Mouse (Mus musculus) heart, adult 2 months (tissue): ENCODE data around the gene Gm11554. TPM values are rescaled to one million over a fixed set of nuclear protein-coding genes. Genes with fewer than 3 reads are reported as not detected.
"Not testable (repeated sequence)": the region's sequence is repeated elsewhere in the genome, so short reads cannot be mapped to it uniquely, and the experiment has no call there.

ENCODE experiments used
- DNase-seq, 2 experiments: peaks; one replicate each; pipeline ENCODE4 v3.0.0; 2021
- H3K27ac ChIP-seq: fragments of 200-600 bp; 2 replicates; pipeline ENCODE4 v1.8.1; 2022
- H3K27me3 ChIP-seq: fragments of 200-500 bp; 2 replicates; pipeline ENCODE4 v1.6.1; 2012; ENCODE audit warnings: mild to moderate bottlenecking, low read length, inconsistent platforms, mixed read lengths; ENCODE audit not compliant: control insufficient read depth, insufficient read depth
- H3K36me3 ChIP-seq: fragments of 200-500 bp; 2 replicates; pipeline ENCODE4 v1.6.1; 2012; ENCODE audit warnings: low read length, inconsistent platforms; ENCODE audit not compliant: control insufficient read depth, insufficient read depth
- H3K4me1 ChIP-seq: fragments of 200-500 bp; 2 replicates; pipeline ENCODE4 v1.6.1; 2011; ENCODE audit warnings: low read length; ENCODE audit not compliant: control insufficient read depth, insufficient read depth
- H3K4me3 ChIP-seq: fragments of 200-600 bp; 2 replicates; pipeline ENCODE4 v1.8.1; 2022
- H3K79me2 ChIP-seq: fragments of 200-500 bp; replicated peaks from 2 replicates; pipeline ENCODE4 v1.6.1; 2012; ENCODE audit warnings: mild to moderate bottlenecking, inconsistent platforms, low read length, moderate library complexity, mixed read lengths; ENCODE audit not compliant: control insufficient read depth, insufficient read depth
- H3K9ac ChIP-seq: fragments of 200-500 bp; 2 replicates; pipeline ENCODE4 v1.6.1; 2012; ENCODE audit warnings: low read depth, mild to moderate bottlenecking, control low read depth, inconsistent platforms, low read length, mixed read lengths
- CTCF ChIP-seq: fragments of 200-600 bp; IDR thresholded peaks from 2 replicates; pipeline ENCODE4 v1.8.1; 2022; ENCODE audit warnings: antibody characterized with exemption, mild to moderate bottlenecking, moderate library complexity
- EP300 ChIP-seq: fragments of 200-500 bp; IDR thresholded peaks from 2 replicates; pipeline ENCODE4 v1.6.1; 2011; ENCODE audit warnings: low read depth, low read length, control low read depth; ENCODE audit not compliant: insufficient read depth
- POLR2A ChIP-seq: fragments of 200-500 bp; IDR thresholded peaks from 2 replicates; pipeline ENCODE4 v1.6.1; 2011; ENCODE audit warnings: mild to moderate bottlenecking, low read depth, low read length, control low read depth; ENCODE audit not compliant: insufficient read depth
- WGBS: fragments of 180-500 bp; shearing (Covaris S2); methylation state at CpG from one replicate; pipeline ENCODE4 v1.1.7; 2018; 5-methylcytosine and 5-hydroxymethylcytosine counted together
- intact Hi-C: fragments of 180-260 bp; cut with DNase I; formaldehyde crosslinking; loops from one replicate; pipeline ENCODE4 v1.15.1; 2025
- long read RNA-seq: library from polyadenylated mRNA; stranded (forward); transcript quantifications from one replicate; pipeline ENCODE4 v2.0.0, GENCODE M21; 2021
- polyA plus RNA-seq: library from polyadenylated mRNA; depleted of rRNA; stranded (reverse); fragments of >200 nt; gene quantifications from 2 replicates; pipeline ENCODE4 v1.2.3, GENCODE M21; 2012; rRNA removed
- total RNA-seq, 2 experiments: library from RNA; stranded (reverse); gene quantifications; 2 replicates each; pipeline ENCODE4 v1.2.3; 2021

The Gm11554 gene
- total RNA-seq (not detected), polyA plus RNA-seq (not detected in 2 replicates)
- long read RNA-seq: 0 reads

GRCm38 (mm10) chr11:99804346-99804745, at the start of gene Gm11554:
Gm11554 (minus strand) TSS chr11:99804446.
- H3K27me3 ChIP-seq, H3K27ac ChIP-seq, H3K4me3 ChIP-seq, intact Hi-C loops, H3K4me1 ChIP-seq, H3K79me2 ChIP-seq, DNase-seq, H3K36me3 ChIP-seq, H3K9ac ChIP-seq: not testable (repeated sequence)
- no CpG with 5 or more reads among the region's 1 CpGs for WGBS

GRCm38 (mm10) chr11:99851508-99851907, 47.3 kb upstream of the Gm11554 start, which contains the start of gene Krtap4-16:
Krtap4-16 (minus strand) TSS chr11:99851608.
- Histone ChIP-seq H3K9ac (no peak within 1 kb of the TSS), H3K79me2 (no peaks in the 10 kb centered on the region), H3K4me1 (no peaks in the 10 kb centered on the region), H3K27me3 (no peaks in the 10 kb centered on the region), H3K27ac (no peak within 1 kb of the TSS), H3K4me3 (no peak within 1 kb of the TSS), H3K36me3 (no peaks in the 10 kb centered on the region)
- TF ChIP-seq CTCF (no peak), POLR2A (no peak), EP300 (no peak)
- intact Hi-C loops: no loop called here
- no peak for DNase-seq

GRCm38 (mm10) chr11:99846746-99847145, 42.5 kb upstream of the Gm11554 start:
- intact Hi-C loops: no loop called here
- Histone ChIP-seq H3K27ac (no peak overlapping the region), H3K36me3 (no peaks in the 10 kb centered on the region), H3K27me3 (no peaks in the 10 kb centered on the region), H3K79me2 (no peaks in the 10 kb centered on the region), H3K4me3 (no peak overlapping the region), H3K4me1 (no peaks in the 10 kb centered on the region), H3K9ac (no peak overlapping the region)
- TF ChIP-seq EP300 (no peak), POLR2A (no peak), CTCF (no peak)
- 72% methylated on average over 2 of the region's 2 CpGs for WGBS
- no peak for DNase-seq

GRCm38 (mm10) chr11:99842185-99842584, 37.9 kb upstream of the Gm11554 start:
- DNase-seq: no peak
- H3K27ac ChIP-seq: no peak overlapping the region
- no peak overlapping the region for H3K9ac ChIP-seq
- no peaks in the 10 kb centered on the region for H3K36me3 ChIP-seq
- TF ChIP-seq CTCF (no peak), EP300 (no peak), POLR2A (no peak)
- WGBS: 73% methylated on average over 1 of the region's 1 CpGs
- H3K4me3 ChIP-seq: no peak overlapping the region
- intact Hi-C loops: no loop called here
- no peaks in the 10 kb centered on the region for H3K4me1 ChIP-seq
- no peaks in the 10 kb centered on the region for H3K79me2 ChIP-seq
- H3K27me3 ChIP-seq: no peaks in the 10 kb centered on the region

- TF ChIP-seq POLR2A: no peak
- TF ChIP-seq CTCF: no peak
- no peak for TF ChIP-seq EP300
These were observed 33.7 kb upstream of the Gm11554 start, which contains the start of gene 2300003K06Rik for GRCm38 (mm10) chr11:99837966-99838365. 2300003K06Rik (minus strand) TSS chr11:99838066.

GRCm38 (mm10) chr11:99815566-99815965, 11.3 kb upstream of the Gm11554 start, which contains the start of gene Gm11564:
Gm11564 (minus strand) TSS chr11:99815666.
- H3K36me3 ChIP-seq, H3K27ac ChIP-seq, H3K4me1 ChIP-seq, H3K27me3 ChIP-seq, DNase-seq, H3K9ac ChIP-seq, H3K79me2 ChIP-seq, H3K4me3 ChIP-seq, intact Hi-C loops: not testable (repeated sequence)
- 69% methylated on average over 2 of the region's 2 CpGs for WGBS

More at GRCm38 (mm10) chr11:99837966-99838365, 33.7 kb upstream of the Gm11554 start, which contains the start of gene 2300003K06Rik:
- intact Hi-C loops: no loop called here
- H3K27ac ChIP-seq: no peak within 1 kb of the TSS
- no peaks in the 10 kb centered on the region for H3K79me2 ChIP-seq
- H3K9ac ChIP-seq: no peak within 1 kb of the TSS
- WGBS: 43% methylated on average over 1 of the region's 1 CpGs
- no peaks in the 10 kb centered on the region for H3K27me3 ChIP-seq
- DNase-seq: no peak
- no peaks in the 10 kb centered on the region for H3K36me3 ChIP-seq
- no peak within 1 kb of the TSS for H3K4me3 ChIP-seq
- H3K4me1 ChIP-seq: no peaks in the 10 kb centered on the region

- H3K27ac ChIP-seq, H3K4me1 ChIP-seq, H3K27me3 ChIP-seq, H3K79me2 ChIP-seq, H3K4me3 ChIP-seq, DNase-seq, H3K9ac ChIP-seq, intact Hi-C loops, H3K36me3 ChIP-seq: not testable (repeated sequence)
These were observed 5.5 kb upstream of the Gm11554 start, which contains the start of gene Krtap4-13 for GRCm38 (mm10) chr11:99809792-99810191. Krtap4-13 (minus strand) TSS chr11:99809892.

GRCm38 (mm10) chr11:99798832-99799231, 5.4 kb downstream of the Gm11554 start, which contains the start of gene Gm11569:
Gm11569 (minus strand) TSS chr11:99798932.
- DNase-seq, H3K4me3 ChIP-seq, H3K27ac ChIP-seq, intact Hi-C loops, H3K36me3 ChIP-seq, H3K9ac ChIP-seq, H3K27me3 ChIP-seq, H3K4me1 ChIP-seq, H3K79me2 ChIP-seq: not testable (repeated sequence)
- WGBS: no CpG with 5 or more reads among the region's 1 CpGs
